Mouse (Mus musculus): ENCODE results near the gene Syt13. TPM values are rescaled to one million over a fixed set of nuclear protein-coding genes. Genes with fewer than 3 reads are reported as not detected.

The Syt13 gene
- polyA plus RNA-seq, 1 experiment from 2014 or later: 6.1 TPM

DNA sequence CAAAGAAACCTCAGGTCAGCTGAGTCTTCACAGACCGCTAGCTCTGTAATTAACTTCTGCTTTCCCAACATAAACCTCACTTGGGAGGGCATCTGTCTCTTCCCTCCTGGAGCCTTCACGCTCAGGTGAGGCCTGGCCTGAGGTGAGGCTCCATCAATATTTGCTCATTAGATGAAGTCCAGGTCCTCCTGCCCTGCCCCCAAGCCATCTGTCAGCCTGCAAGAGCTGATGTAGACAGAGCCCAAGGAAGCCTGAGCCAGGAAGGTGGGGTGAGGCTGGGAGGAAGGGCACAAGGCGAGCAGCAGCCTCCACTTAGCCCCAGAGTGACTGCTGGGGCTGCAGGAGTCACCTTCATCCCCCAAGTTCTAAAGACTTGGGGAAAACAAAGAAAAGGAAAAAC, 20.6 kb downstream of the Syt13 start:
- no peaks in the 10 kb centered on the region for H3K4me1 ChIP-seq (replicated peaks; ENCODE audit: control insufficient read depth, insufficient read depth, low read length)
- H3K36me3 ChIP-seq (ENCODE audit: control insufficient read depth, insufficient read depth, low read length): no peaks in the 10 kb centered on the region
- H3K4me2 ChIP-seq (ENCODE audit: low read depth, low read length, severe bottlenecking): no peak overlapping the region
- no peaks in the 10 kb centered on the region for H3K27me3 ChIP-seq (ENCODE audit: control insufficient read depth, insufficient read depth, low read length)
- H3K9ac ChIP-seq (ENCODE audit: low read length): no peak overlapping the region
- ATAC-seq (replicated peaks; ENCODE audit: low FRiP score) (no peak), DNase-seq (ENCODE audit: low spot score) (no peak)
- H3K4me3 ChIP-seq (ENCODE audit: low read depth, low read length): no peak overlapping the region
- no peaks in the 10 kb centered on the region for H3K9me3 ChIP-seq (ENCODE audit: control insufficient read depth, low read length)
- no peak overlapping the region for H3K27ac ChIP-seq (ENCODE audit: low read depth, low read length)
- WGBS: 67% methylated on average over 3 of the region's 3 CpGs

DNA sequence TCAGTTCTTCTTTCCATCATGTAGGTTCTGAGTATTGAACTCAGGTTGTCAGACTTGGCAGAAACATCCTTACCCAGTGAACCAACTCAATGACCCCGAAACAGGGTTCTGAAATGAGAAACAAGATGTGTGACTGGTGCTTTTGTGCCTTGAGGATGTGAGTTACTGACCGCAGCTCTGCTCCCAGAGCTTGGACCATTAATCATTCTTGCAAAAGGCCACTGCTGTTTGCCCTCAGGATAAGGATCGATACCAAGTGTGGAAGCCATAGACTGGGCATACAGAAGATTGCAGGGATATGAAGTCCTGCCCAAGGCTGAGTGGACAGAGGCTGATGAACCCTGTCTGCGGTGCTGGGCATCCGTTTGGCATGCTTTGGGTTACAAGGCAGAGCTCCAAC, 23.2 kb downstream of the Syt13 start:
- no peaks in the 10 kb centered on the region for H3K27me3 ChIP-seq (ENCODE audit: control insufficient read depth, insufficient read depth, low read length)
- H3K9me3 ChIP-seq (ENCODE audit: control insufficient read depth, low read length): no peaks in the 10 kb centered on the region
- H3K9ac ChIP-seq (ENCODE audit: low read length): no peak overlapping the region
- no peak for ATAC-seq (replicated peaks; ENCODE audit: low FRiP score)
- H3K27ac ChIP-seq (ENCODE audit: low read depth, low read length): no peak overlapping the region
- DNase-seq (ENCODE audit: low spot score): no peak
- H3K4me3 ChIP-seq (ENCODE audit: low read depth, low read length): no peak overlapping the region
- 94% methylated on average over 5 of the region's 5 CpGs for WGBS
- no peaks in the 10 kb centered on the region for H3K4me1 ChIP-seq (replicated peaks; ENCODE audit: control insufficient read depth, insufficient read depth, low read length)
- H3K4me2 ChIP-seq (ENCODE audit: low read depth, low read length, severe bottlenecking): no peak overlapping the region
- H3K36me3 ChIP-seq (ENCODE audit: control insufficient read depth, insufficient read depth, low read length): no peaks in the 10 kb centered on the region

DNA sequence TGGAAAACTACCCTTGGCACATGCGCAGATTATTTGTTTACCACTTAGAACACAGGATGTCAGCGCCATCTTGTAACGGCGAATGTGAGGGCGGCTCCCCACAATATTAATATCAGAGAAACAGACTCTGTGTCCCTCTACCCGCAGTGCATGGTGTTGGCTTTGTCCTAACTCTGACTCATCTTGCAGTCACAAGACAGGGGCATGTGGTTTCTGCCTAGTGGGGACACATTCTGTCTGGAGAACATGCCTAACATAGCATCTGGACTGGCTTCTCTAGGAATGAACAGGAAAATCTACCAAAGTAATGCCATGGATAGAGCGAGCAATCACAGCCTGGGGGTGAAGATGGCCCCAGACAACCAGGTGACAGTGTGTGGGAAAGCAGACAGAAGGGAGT, 23.9 kb downstream of the Syt13 start:
- DNase-seq (ENCODE audit: low spot score): no peak
- WGBS: 95% methylated on average over 6 of the region's 7 CpGs
- H3K27me3 ChIP-seq (ENCODE audit: control insufficient read depth, insufficient read depth, low read length): no peaks in the 10 kb centered on the region

DNA sequence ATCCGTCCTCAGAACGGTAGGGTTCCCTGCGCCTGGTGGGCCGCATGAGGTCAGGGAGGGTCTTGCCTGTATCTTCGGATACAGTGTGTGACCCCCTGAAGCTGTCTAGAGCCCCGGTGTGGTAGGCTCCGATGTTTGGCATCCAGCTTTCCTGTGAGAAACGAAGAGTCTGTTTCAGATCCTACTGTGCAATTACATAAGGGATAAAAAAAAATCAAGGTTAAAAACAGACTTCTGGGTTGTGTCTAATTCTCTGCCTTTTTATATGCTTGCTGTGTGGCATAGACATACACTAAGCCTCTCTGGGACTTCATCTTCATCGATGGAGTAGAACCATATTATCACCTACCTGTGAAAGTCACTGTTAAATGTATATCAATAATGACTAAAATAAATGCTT, 26.1 kb downstream of the Syt13 start:
- Histone ChIP-seq H3K9me3 (ENCODE audit: control insufficient read depth, low read length) (no peaks in the 10 kb centered on the region), H3K4me1 (replicated peaks; ENCODE audit: control insufficient read depth, insufficient read depth, low read length) (no peaks in the 10 kb centered on the region), H3K36me3 (ENCODE audit: control insufficient read depth, insufficient read depth, low read length) (no peaks in the 10 kb centered on the region), H3K27ac (ENCODE audit: low read depth, low read length) (no peak overlapping the region), H3K27me3 (ENCODE audit: control insufficient read depth, insufficient read depth, low read length) (no peaks in the 10 kb centered on the region), H3K4me2 (ENCODE audit: low read depth, low read length, severe bottlenecking) (no peak overlapping the region), H3K9ac (ENCODE audit: low read length) (no peak overlapping the region), H3K4me3 (ENCODE audit: low read depth, low read length) (no peak overlapping the region)
- DNase-seq (ENCODE audit: low spot score): no peak
- 88% methylated on average over 9 of the region's 9 CpGs for WGBS
- no peak for ATAC-seq (replicated peaks; ENCODE audit: low FRiP score)

More for the DNA sequence above, 23.9 kb downstream of the Syt13 start:
- Histone ChIP-seq H3K4me3 (ENCODE audit: low read depth, low read length) (no peak overlapping the region), H3K4me1 (replicated peaks; ENCODE audit: control insufficient read depth, insufficient read depth, low read length) (no peaks in the 10 kb centered on the region), H3K9me3 (ENCODE audit: control insufficient read depth, low read length) (no peaks in the 10 kb centered on the region), H3K9ac (ENCODE audit: low read length) (no peak overlapping the region), H3K36me3 (ENCODE audit: control insufficient read depth, insufficient read depth, low read length) (no peaks in the 10 kb centered on the region), H3K27ac (ENCODE audit: low read depth, low read length) (no peak overlapping the region), H3K4me2 (ENCODE audit: low read depth, low read length, severe bottlenecking) (no peak overlapping the region)
- ATAC-seq (replicated peaks; ENCODE audit: low FRiP score): no peak

DNA sequence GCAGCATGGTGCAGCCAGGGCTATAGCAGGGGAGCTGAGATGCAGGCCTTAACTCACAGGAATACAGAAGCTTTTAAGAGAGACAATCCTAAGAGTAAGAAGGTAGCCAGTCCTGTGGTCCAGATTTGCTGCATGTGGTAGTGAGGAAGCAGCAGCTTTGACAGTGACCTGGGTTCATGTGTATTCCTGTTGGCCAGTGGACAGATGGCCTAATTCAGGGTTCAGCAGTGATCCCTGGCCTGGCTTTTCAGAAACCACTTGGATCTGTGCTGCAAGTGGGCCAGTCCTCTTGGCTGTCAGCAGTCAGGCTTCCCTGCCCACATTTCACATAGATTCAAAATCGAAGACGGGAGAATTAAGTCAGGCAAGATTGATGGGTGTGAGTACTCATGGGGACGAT, 26.6 kb downstream of the Syt13 start:
- Histone ChIP-seq H3K4me2 (ENCODE audit: low read depth, low read length, severe bottlenecking) (no peak overlapping the region), H3K27me3 (ENCODE audit: control insufficient read depth, insufficient read depth, low read length) (no peaks in the 10 kb centered on the region), H3K4me3 (ENCODE audit: low read depth, low read length) (no peak overlapping the region), H3K9me3 (ENCODE audit: control insufficient read depth, low read length) (no peaks in the 10 kb centered on the region), H3K4me1 (replicated peaks; ENCODE audit: control insufficient read depth, insufficient read depth, low read length) (no peaks in the 10 kb centered on the region), H3K9ac (ENCODE audit: low read length) (no peak overlapping the region), H3K36me3 (ENCODE audit: control insufficient read depth, insufficient read depth, low read length) (no peaks in the 10 kb centered on the region), H3K27ac (ENCODE audit: low read depth, low read length) (no peak overlapping the region)
- ATAC-seq (replicated peaks; ENCODE audit: low FRiP score) (no peak), DNase-seq (ENCODE audit: low spot score) (no peak)
- 87% methylated on average over 3 of the region's 3 CpGs for WGBS

DNA sequence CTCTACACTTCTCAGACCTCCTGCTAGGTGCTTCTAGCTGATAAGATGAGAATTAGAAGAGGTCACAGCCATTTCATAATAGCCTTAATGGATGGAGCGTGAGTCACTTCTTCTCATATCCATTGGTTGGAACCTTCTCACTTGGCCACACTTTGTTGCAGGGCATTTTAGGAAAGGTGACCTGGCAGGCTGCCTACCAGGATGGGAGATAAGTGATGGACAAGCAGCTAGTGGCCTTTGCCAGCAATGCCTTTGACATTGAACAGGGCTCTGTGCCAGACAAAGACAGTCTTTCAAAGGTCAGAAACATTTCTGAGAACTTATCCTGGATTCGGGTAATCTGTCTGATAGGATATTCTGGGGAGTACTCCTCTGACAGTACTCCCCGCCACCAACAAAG, 28.5 kb downstream of the Syt13 start:
- Histone ChIP-seq H3K9me3 (ENCODE audit: control insufficient read depth, low read length) (no peaks in the 10 kb centered on the region), H3K9ac (ENCODE audit: low read length) (no peak overlapping the region), H3K36me3 (ENCODE audit: control insufficient read depth, insufficient read depth, low read length) (no peaks in the 10 kb centered on the region), H3K27ac (ENCODE audit: low read depth, low read length) (no peak overlapping the region), H3K27me3 (ENCODE audit: control insufficient read depth, insufficient read depth, low read length) (no peaks in the 10 kb centered on the region), H3K4me2 (ENCODE audit: low read depth, low read length, severe bottlenecking) (no peak overlapping the region), H3K4me3 (ENCODE audit: low read depth, low read length) (no peak overlapping the region), H3K4me1 (replicated peaks; ENCODE audit: control insufficient read depth, insufficient read depth, low read length) (no peaks in the 10 kb centered on the region)
- WGBS: 88% methylated on average over 3 of the region's 3 CpGs
- no peak for DNase-seq (ENCODE audit: low spot score)
- no peak for ATAC-seq (replicated peaks; ENCODE audit: low FRiP score)

DNA sequence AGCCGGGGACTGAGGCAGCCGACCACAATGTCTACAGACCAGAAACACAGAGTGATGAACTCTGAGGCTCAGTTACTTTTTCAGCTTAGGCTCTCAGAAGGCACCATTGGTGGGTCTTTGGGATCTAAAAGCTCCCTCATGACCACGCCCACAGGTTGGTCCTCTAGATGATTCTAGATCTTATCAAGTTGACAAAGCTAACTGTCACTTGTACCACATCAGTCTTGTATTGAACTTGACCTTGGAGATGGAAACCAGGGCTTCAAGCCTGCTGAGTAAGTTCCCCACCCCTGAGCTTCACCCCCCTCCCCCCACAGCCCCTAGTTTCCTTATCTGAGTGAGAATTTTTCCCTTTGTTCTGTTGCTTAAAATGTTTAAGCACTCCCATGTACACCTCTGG, 29.5 kb downstream of the Syt13 start:
- Histone ChIP-seq H3K4me1 (replicated peaks; ENCODE audit: control insufficient read depth, insufficient read depth, low read length) (no peaks in the 10 kb centered on the region), H3K27ac (ENCODE audit: low read depth, low read length) (no peak overlapping the region), H3K9me3 (ENCODE audit: control insufficient read depth, low read length) (no peaks in the 10 kb centered on the region), H3K4me3 (ENCODE audit: low read depth, low read length) (no peak overlapping the region), H3K27me3 (ENCODE audit: control insufficient read depth, insufficient read depth, low read length) (no peaks in the 10 kb centered on the region), H3K36me3 (ENCODE audit: control insufficient read depth, insufficient read depth, low read length) (no peaks in the 10 kb centered on the region), H3K4me2 (ENCODE audit: low read depth, low read length, severe bottlenecking) (no peak overlapping the region), H3K9ac (ENCODE audit: low read length) (no peak overlapping the region)
- no peak for ATAC-seq (replicated peaks; ENCODE audit: low FRiP score)
- no peak for DNase-seq (ENCODE audit: low spot score)
- whole genome bisulfite sequencing: 91% methylated on average over 3 of the region's 3 CpGs

DNA sequence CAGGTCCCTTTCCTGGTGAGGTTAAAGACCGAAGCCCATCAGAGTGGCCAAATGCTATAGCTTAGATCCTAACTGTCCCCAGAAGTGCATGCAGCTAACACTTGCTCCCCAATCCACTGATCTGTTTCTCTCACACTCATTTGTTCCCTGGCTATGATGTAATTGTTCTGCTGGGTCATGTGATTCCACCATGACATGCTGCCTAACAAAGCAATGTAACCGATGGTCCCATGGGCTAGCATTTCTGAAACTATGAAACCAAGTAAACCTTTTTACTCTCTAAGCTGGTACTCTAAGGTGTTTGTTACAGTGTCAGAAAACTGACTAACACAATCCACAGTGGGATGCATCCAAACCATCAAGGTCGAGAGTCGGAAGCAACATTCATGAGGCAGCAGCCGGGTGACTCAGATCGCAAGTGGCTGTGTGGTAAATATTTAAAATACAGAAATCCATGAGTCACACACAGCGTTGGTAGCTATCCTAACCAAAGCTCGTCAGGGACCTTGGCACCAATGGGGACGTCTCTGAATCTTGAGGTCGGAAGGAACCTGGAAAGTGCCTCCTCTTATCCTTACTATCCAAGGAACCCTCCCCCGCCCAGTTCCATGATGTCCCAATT, 30.3 kb downstream of the Syt13 start:
- 93% methylated on average over 11 of the region's 11 CpGs for whole genome bisulfite sequencing
- H3K9ac ChIP-seq (ENCODE audit: low read length): no peak overlapping the region
- H3K27ac ChIP-seq (ENCODE audit: low read depth, low read length): no peak overlapping the region
- DNase-seq (ENCODE audit: low spot score): no peak
- no peak overlapping the region for H3K4me3 ChIP-seq (ENCODE audit: low read depth, low read length)
- no peaks in the 10 kb centered on the region for H3K27me3 ChIP-seq (ENCODE audit: control insufficient read depth, insufficient read depth, low read length)
- ATAC-seq (replicated peaks; ENCODE audit: low FRiP score): no peak
- H3K4me2 ChIP-seq (ENCODE audit: low read depth, low read length, severe bottlenecking): no peak overlapping the region
- no peaks in the 10 kb centered on the region for H3K9me3 ChIP-seq (ENCODE audit: control insufficient read depth, low read length)
- no peaks in the 10 kb centered on the region for H3K4me1 ChIP-seq (replicated peaks; ENCODE audit: control insufficient read depth, insufficient read depth, low read length)
- no peaks in the 10 kb centered on the region for H3K36me3 ChIP-seq (ENCODE audit: control insufficient read depth, insufficient read depth, low read length)

DNA sequence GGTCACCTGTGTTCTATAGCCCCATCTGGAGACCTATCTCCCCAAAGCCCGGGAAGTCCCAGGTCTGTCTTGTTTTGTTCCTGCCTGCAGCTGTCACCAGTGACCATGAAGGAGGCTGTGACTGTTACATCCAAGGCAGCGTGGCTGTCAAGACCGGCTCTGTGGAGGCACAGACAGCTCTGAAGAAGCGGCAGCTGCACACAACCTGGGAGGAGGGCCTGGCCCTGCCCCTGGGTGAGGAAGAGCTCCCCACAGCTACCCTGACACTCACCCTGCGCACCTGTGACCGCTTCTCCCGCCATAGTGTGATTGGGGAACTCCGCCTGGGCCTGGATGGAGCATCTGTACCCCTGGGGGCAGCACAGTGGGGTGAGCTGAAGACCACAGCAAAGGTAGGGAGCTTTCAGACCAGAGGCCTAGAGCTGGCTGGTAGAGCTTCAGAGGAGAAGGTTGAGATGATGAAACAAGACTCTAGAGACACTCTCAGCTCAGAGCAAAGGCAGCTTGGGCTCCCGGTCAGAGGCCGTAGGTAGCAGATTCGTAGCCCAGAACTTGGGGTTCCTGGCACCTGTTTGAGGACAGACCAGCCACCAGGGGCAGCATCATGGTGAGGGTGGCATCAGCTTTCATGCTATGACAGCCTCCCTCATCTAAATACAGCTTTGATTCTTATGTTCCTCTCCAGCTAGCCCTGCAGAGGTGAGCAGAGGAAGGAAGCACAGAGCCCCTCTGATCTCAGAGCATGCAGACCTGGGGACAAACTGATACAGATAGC, 31.1 kb downstream of the Syt13 start:
- Histone ChIP-seq H3K4me1 (replicated peaks; ENCODE audit: control insufficient read depth, insufficient read depth, low read length) (no peaks in the 10 kb centered on the region), H3K27me3 (ENCODE audit: control insufficient read depth, insufficient read depth, low read length) (no peaks in the 10 kb centered on the region), H3K4me2 (ENCODE audit: low read depth, low read length, severe bottlenecking) (no peak overlapping the region), H3K27ac (ENCODE audit: low read depth, low read length) (no peak overlapping the region), H3K9ac (ENCODE audit: low read length) (no peak overlapping the region), H3K9me3 (ENCODE audit: control insufficient read depth, low read length) (no peaks in the 10 kb centered on the region), H3K36me3 (ENCODE audit: control insufficient read depth, insufficient read depth, low read length) (no peaks in the 10 kb centered on the region), H3K4me3 (ENCODE audit: low read depth, low read length) (no peak overlapping the region)
- ATAC-seq (replicated peaks; ENCODE audit: low FRiP score): no peak
- no peak for DNase-seq (ENCODE audit: low spot score)
- 88% methylated on average over 11 of the region's 11 CpGs for WGBS

All from forebrain, embryonic 11.5 days (tissue).